Mouse (Mus musculus) testis, adult 2 months (tissue): ENCODE data around the gene Gipc2.
"Not testable (repeated sequence)": the region's sequence is repeated elsewhere in the genome, so short reads cannot be mapped to it uniquely, and the experiment has no call there.

Source experiments
- CTCF ChIP-seq: fragments of 200-500 bp; IDR thresholded peaks from 2 replicates; pipeline ENCODE4 v1.5.1; 2012; ENCODE audit warnings: low read depth, mild to moderate bottlenecking, inconsistent platforms, low read length, moderate library complexity; ENCODE audit not compliant: control insufficient read depth, insufficient read depth, insufficient replicate concordance
- POLR2A ChIP-seq: fragments of 200-500 bp; IDR thresholded peaks from 2 replicates; pipeline ENCODE4 v1.6.1; 2012; ENCODE audit warnings: low read depth, mild to moderate bottlenecking, inconsistent platforms, low read length, moderate library complexity; ENCODE audit not compliant: control insufficient read depth

DNA sequence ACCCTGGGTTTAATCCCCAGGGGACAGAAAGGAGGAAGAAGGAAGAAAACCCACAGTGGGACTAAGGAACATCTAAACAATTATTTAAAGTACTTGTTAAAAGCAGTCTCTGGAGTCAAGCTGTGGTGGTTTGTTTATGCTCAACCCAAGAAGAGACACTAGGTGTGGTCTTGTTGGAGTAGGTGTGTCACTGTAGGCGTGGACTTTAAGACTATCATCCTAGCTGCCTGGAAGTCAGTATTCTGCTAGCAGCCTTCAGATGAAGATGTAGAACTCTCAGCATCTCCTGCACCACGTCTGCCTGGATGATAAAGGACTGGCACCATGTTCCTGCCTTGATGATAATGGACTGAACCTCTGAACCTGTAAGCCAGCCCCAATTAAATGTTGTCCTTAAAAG is 31.2 kb upstream of the Gipc2 start:
- not testable (repeated sequence) for TF ChIP-seq CTCF, POLR2A
